Mouse (Mus musculus): ENCODE results near the gene Aven. TPM values are rescaled to one million over a fixed set of nuclear protein-coding genes. Genes with fewer than 3 reads are reported as not detected.
"Not testable (repeated sequence)": the region's sequence is repeated elsewhere in the genome, so short reads cannot be mapped to it uniquely, and the experiment has no call there.

Aven gene
- 10.4 and 14.1 TPM in 2 replicates for total RNA-seq (2017)

DNA sequence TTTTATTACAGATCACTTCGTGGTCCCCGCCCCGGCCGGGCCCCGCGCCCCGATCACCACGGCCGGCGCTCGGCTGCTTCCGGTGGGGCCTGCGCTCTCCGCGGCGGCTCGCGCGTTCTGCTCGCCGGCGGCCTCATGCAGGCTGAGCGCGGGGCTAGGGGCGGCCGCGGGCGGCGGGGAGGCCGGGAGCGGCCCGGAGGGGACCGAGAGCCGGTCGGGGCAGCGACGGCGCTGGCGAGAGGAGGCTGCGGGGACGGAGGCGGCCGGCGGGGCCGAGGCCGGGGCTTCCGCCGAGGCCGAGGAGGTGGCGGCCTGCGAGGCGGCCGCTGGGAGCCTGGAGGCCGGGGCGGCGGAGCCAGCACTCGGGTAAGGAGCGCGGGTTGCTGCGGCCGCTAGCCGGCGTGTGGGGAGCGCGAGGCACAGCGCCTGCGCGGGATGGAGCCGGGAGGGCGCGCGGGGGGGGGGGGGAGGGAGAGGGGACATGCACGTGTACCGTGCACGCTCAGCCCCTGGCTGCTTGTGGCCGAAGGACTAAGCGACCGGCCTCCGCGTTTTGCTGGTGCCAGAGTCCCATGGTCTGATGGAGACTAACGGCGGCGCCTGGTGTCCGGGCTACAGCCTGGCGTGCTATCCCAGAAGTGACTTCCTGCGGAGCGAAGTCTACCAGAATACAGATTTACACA is at the start of gene Aven:
Gene Aven, plus strand, starts transcription at position 109 of the 683 bp plus-strand sequence.
- peak; percentile 57; the same call in 1 of the 2 replicates for ATAC-seq (ENCODE audit: extremely low read depth, insufficient number of reproducible peaks, low FRiP score, poor library complexity, severe bottlenecking)

DNA sequence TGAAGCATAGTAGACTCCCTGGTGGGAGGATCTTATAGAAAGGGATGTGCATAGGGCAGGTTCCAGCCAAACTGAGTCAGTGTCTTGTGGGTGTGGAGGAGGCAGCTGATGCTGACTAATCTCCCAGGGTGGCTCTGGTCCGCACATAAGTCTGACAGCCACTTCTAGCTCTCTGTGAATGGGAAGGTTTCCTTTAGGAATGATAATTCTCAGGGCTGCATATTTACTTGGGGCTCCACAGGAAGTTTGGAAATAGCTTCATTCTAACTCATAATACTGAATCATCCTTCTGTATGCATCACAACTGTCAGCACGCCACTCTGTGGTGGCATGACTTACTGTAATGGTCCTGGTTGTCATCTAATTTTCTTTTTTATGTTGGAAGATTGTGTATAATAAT is 49.3 kb upstream of the Aven start:
- no peak for ATAC-seq (ENCODE audit: extremely low read depth, insufficient number of reproducible peaks, low FRiP score, poor library complexity, severe bottlenecking)

DNA sequence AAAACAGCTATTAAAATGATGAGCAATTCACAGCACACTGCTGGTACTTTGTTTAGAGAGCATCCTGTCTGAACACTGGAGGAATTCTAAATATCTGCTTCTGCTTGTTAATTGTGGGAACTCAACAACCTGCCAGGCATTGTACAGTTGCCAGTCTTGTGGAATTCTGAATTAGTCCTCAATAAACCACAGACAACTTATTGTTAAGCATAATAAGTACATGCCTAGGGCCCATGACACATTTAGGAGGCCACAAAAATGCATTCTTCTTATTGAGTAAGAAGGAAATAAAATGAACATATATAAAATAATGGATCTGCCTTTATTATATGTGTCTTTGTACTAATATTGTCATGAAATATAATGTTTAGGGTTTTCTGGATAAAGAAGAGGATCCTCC is 47.3 kb upstream of the Aven start:
- no peak for ATAC-seq (ENCODE audit: extremely low read depth, insufficient number of reproducible peaks, low FRiP score, poor library complexity, severe bottlenecking)

DNA sequence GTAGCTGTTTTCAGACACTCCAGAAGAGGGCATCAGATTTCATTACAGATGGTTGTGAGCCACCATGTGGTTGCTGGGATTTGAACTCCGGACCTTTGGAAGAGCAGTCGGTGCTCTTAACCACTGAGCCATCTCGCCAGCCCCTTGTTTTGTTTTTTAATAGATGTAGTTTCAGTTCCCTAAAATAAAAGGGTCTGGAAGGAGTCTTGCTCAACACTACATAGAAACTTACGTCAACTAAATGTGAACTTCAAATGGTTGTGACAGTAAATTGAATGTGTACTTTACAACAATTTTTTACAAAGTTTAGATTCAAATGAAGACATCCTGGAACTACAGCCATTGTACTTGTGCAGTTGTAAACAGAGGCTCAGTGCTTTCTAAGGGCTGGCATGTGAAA is 44.7 kb upstream of the Aven start:
- peak; percentile 64 for ATAC-seq (ENCODE audit: extremely low read depth, insufficient number of reproducible peaks, low FRiP score, poor library complexity, severe bottlenecking)

DNA sequence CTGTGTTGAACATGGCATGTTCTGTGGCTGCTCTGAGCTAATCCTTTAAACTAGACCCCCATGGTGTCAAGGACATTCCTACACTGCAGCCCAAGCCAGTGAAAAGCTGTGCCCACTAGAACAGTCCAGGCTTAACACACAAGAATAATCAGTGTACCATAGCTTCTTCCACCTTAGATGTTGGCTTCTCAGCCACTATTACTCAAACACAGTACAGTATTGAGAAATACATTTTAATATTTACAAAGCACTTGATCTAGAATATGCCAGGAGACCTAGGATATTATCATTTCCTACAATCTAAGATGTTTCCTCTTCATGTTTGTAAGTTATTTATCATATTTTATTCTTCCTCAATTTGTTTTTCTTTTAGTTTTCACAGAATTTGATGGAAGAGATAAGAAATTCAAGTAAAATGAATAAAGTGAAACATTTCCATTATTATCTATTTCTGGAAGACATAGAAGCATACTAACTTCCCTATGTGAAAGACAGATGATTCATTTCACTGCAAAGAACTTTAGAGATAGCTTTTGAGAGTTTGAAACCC is 44.2 kb upstream of the Aven start:
- ATAC-seq (ENCODE audit: extremely low read depth, insufficient number of reproducible peaks, low FRiP score, poor library complexity, severe bottlenecking), result no peak

DNA sequence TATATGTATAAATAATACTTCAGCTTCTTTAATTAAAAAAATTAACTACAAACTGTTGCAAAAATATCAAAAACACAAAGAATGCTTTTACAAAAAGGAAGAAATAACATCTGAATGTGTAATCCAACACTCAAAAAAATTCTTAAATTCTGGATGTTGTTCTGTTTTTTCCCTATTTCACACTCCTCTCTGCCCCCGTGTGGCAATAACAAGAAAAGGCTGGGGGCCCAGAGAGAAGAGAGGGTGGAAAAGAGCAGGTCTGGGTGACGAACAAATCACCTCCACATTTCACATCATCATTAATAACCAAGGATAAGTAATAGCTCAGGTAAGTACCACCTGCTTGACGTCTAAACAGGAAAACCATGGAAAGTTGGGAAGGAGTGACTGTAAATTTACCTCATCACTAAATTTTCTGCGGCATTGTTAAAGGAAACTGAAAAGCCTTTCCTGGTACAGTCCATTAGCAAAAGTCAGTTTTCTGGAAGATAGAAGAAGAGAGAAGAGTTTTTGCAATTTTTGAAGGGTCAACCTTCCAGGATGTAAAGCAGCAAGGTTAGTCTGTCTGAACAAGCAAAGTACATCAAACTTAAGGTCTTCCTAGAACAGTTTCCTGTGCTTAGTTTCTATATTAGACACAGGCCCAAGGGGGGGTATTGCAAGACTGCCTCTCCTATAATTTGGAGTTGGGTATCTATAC is 43.0 kb upstream of the Aven start:
- ATAC-seq (ENCODE audit: extremely low read depth, insufficient number of reproducible peaks, low FRiP score, poor library complexity, severe bottlenecking), result no peak

DNA sequence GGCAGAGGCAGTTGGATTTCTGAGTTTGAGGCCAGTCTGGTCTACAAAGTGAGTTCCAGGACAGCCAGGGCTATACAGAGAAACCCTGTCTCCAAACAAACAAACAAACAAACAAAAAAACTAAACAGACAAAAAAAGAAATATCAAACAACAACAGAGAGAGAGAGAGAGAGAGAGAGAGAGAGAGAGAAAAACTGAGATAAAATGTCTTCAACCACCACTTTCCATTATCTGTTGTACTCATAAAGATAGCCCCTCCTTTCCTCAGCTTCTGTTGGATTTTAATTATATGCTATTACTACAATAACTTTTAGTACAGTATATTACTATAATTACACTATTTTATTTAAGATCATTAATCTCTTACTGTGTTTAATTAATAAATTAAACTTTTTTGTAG is 40.3 kb upstream of the Aven start:
- not testable (repeated sequence) for ATAC-seq (ENCODE audit: extremely low read depth, insufficient number of reproducible peaks, low FRiP score, poor library complexity, severe bottlenecking)

DNA sequence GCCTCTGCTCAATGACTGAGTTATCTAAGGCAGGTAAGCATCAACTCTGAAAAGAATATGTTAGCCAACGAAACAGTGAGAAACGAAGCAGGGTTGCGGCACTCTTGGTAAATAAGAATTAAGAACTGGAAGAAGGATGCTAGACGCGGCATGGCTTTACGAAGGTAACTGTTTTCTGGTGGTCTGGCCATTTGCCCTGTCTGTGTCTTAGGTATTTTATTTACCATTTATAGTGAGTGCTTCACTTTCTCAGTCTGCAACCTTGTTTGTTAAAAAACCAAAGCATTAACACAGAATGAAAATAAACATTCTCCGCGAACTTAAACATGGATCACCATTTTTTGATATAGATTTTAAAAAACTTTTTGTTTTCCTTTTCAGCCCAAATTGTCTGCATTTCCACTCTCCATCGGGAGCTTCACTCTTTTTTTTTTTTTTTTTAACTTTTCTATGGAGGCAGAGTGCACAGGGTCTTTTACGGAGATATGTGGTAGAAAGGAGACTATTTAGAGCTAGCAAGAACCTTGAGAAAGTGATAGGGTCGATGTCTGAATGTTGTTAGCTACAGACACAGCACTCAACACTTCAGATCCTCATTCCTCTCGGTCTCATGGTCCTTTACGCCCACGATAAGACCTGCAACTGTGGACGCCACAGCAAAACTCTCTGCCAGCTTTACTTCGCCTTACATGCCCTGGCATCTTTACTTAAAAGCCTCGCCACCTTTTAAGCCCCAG is 38.5 kb upstream of the Aven start:
- ATAC-seq (ENCODE audit: extremely low read depth, insufficient number of reproducible peaks, low FRiP score, poor library complexity, severe bottlenecking), result peak; percentile 25; the same call in 1 of the 2 replicates

DNA sequence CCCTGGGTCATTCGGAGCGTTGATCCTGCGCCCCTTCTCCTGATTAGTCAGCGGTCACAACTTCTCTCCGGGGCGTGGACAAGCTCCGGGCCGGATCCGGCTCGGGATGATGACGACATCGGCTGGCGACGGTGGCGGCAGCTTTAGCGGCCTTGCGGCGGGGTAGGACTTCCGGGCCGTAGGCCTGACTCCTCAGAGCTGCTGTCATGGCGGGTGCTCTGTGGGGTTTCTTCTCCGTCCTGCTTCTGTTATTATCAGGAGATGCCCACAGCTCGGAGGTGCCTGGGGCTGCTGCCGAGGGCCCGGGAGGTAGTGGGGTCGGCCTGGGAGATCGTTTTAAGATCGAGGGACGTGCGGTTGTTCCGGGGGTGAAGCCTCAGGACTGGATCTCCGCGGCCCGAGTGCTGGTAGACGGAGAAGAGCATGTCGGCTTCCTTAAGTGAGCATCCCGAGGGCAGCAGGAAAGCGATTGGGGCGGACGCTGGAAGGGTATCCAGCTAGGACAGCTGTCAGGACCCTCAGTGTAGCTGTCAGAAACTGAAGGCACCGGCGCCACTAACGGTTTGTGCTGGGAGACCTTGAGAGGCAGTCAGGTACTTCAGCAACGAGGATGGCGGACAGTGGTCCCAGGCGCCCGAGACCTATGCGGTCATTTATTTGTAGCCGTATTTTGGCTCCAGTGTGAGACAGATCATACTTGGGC is 37.8 kb upstream of the Aven start, which contains the start of gene Emc7:
Gene Emc7, plus strand, starts transcription at position 136 of the 703 bp plus-strand sequence.
- ATAC-seq (ENCODE audit: extremely low read depth, insufficient number of reproducible peaks, low FRiP score, poor library complexity, severe bottlenecking), result peak; percentile 99

DNA sequence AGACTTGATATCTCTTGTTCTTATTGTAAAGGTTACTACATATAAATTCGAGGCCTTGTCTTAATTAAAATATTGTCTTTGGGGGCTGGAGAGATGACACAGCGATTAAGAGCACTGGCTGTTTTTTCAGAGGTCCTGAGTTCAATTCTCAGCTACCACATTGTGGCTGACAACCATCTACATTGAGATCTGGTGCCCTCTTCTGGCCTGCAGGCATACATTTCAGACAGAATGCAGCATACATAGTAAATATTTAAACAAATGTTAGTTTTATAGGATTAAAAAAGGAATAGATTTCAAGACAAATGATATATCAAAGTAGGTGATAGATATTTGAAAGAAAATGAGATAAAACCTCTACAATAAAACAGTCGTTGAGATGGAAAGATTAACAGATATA is 32.2 kb upstream of the Aven start:
- no peak for ATAC-seq (ENCODE audit: extremely low read depth, insufficient number of reproducible peaks, low FRiP score, poor library complexity, severe bottlenecking)

DNA sequence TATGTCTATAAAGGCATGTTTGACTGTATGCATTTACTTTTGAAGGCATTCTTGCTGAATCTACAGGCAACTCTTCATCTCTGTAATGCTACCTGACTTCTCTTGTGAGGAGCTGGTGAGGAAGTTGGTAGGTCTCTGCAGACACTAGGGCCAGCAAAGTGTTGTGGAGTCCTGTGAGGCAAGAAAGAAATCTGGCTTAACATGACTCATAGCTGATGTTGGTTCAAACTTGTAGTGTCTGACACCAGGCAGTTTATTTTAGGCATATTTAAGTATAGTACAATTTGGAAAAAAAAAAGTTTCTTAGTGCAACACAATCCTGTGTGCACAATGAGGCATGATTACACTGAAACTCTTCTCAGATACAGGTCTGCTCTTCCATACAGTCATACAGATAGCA is 23.2 kb upstream of the Aven start:
- no peak for ATAC-seq (ENCODE audit: extremely low read depth, insufficient number of reproducible peaks, low FRiP score, poor library complexity, severe bottlenecking)

DNA sequence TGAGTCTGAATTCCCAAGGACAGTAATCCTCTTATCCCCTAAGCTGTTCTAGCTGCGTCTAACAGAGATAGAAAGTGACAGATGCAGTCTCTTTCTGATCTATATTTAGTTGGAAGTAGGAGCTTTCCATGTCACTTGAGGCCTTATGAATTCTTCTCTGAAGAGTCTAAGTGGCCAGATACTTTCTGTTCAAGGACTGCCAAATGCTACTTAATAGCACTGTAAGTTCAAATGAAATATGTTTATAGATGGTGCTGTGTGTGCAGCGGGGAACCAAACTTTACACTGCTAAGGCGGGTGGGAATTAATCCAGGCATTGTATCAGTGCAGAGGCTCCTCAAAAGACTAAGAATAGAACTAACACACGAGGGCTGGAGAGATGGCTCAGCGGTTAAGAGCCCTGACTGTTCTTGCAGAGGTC is 21.8 kb upstream of the Aven start:
- ATAC-seq (ENCODE audit: extremely low read depth, insufficient number of reproducible peaks, low FRiP score, poor library complexity, severe bottlenecking), result no peak

DNA sequence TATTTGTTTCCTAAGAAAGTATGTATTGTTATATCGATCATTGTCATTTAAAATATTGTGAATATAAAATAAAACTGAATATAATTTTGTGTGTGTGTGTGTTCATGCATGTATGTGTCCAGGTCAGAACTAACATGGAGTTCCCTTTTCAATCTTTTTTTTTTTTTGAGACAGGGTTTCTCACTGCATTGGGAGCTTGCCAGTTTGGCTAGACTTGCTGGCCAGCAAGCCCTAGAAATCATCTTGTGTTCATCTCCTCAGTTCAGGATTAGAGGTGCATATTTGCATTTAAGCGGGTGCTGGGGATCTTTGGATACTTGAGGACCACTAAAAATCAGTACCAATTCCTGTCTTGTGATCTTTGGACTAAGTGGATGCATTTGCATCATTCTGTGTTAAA is 20.7 kb upstream of the Aven start:
- ATAC-seq (ENCODE audit: extremely low read depth, insufficient number of reproducible peaks, low FRiP score, poor library complexity, severe bottlenecking), result no peak

DNA sequence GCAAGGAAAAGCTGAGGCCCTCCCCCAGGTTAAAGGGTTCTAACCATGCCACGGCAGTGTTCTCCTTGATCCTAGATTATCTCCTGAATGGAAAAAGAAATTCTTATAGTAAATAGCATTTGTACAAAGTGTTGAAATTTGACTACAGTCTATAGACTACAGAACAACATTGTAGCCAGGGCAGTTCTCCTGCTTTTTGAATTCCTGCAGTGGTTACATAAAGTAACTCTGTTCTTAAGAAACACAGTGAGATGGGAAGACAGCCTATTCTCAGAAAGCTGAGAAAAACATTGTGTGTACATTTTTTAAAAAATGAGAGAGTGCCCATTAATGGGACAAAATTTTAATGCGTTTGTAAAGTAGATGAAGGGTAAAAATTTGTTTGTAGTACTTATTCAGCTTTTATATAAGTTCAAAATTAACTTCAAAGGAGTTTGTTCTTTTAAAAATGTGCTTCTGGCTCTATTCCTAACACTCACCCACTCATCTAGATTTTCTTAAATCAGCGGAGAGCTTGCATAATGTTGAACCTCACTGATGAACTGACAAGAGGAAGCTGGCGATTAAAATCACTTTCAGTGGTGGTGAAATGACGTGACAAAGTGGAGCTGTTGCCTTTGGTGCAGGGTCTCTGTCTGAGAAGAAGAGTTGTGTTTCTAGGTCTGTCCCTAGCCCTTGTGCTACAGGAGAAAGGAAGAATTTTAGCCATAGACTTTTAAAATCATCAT is 17.6 kb upstream of the Aven start:
- ATAC-seq (ENCODE audit: extremely low read depth, insufficient number of reproducible peaks, low FRiP score, poor library complexity, severe bottlenecking), result no peak

DNA sequence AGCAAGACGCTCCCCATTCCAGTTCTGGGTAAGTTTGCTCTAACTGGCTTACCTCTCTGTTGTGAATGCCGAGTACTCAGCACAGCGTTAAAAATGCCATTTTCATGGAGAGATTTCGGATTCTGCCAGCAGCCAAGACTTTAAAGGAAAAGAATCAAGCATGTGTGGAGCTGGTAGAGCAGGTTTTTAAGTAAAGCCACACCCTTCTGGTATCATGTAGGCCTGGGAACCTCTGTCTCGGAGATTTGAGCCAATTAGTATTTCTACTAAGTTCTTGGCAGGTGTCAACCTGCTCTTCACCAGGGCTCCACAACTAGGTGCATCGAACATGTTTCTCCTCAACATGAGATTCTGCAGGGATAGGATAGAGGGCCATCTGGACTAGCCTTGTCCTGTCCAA is 16.2 kb upstream of the Aven start:
- no peak for ATAC-seq (ENCODE audit: extremely low read depth, insufficient number of reproducible peaks, low FRiP score, poor library complexity, severe bottlenecking)

DNA sequence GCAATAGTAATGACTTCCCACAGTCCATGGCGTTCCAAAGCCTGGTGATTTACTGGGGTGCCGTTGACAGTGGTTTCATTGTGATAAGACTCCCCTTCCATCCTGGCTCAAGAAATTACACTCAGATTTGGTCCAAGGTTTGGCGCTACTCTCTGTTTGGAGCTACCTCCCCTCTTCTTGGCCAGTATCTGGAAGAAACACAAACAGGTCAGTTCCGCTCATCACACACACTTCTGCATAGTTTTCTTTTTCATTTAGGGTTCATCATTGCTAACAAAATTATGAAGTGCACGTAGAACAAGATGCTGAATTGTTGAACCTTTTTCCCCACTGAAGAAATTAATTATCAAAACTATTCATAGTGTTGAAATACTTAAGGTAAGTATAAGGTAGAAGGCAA is 12.1 kb upstream of the Aven start, which contains the start of gene Chrm5:
Gene Chrm5, minus strand, starts transcription at position 101 of the 400 bp plus-strand sequence.
- ATAC-seq (ENCODE audit: extremely low read depth, insufficient number of reproducible peaks, low FRiP score, poor library complexity, severe bottlenecking), result no peak

DNA sequence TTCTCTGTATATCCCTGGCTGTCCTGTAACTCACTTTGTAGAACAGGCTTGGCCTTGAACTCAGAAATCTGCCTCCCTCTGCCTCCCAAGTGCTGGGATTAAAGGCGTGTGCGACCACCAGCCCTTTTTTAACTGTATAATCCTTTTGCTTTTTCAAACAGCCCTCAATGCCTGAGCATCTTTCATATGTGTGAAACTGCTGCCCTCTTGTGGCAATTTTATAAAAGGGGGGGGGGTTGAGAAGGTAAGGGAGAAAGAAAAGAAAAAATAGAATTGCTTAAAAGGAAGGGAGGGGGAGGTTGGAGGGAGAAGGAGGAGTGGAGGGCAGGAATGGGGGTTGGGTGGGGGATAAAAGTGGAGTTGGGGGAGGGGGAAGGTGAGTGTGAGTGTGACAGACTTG is 11.2 kb upstream of the Aven start:
- ATAC-seq (ENCODE audit: extremely low read depth, insufficient number of reproducible peaks, low FRiP score, poor library complexity, severe bottlenecking), result 0 out of 2 replicates have a peak, but pooled peaks have one; percentile 36
